Mouse (Mus musculus) MEL (cell line): ENCODE measurements around the gene Myo1h.

ENCODE experiments used
- CTCF ChIP-seq, 3 experiments: IDR thresholded peaks in 2 of 3; conservative IDR thresholded peaks in 1 of 3; 2 replicates each; pipeline ENCODE4 v1.5.1; 2011 to 2012; ENCODE audit warnings: low read length in 3 of 3, low read depth in 2 of 3, mild to moderate bottlenecking in 2 of 3, improper control_type of control experiment in 1 of 3, inconsistent platforms in 1 of 3, mixed read lengths in 1 of 3, moderate library complexity in 1 of 3; ENCODE audit not compliant: control insufficient read depth in 1 of 3, insufficient read depth in 1 of 3, poor library complexity in 1 of 3, severe bottlenecking in 1 of 3
- HCFC1 ChIP-seq: IDR thresholded peaks from 2 replicates; pipeline ENCODE4 v1.6.1; 2012; ENCODE audit warnings: low read depth, mild to moderate bottlenecking, inconsistent platforms, low read length, improper control_type of control experiment, moderate library complexity
- POLR2A ChIP-seq, 2 experiments: IDR thresholded peaks; 2 replicates each; pipeline ENCODE4 v1.6.1; 2011 to 2012; ENCODE audit warnings: low read length in 2 of 2, mild to moderate bottlenecking in 2 of 2, control low read depth in 1 of 2, improper control_type of control experiment in 1 of 2, low read depth in 1 of 2, moderate library complexity in 1 of 2; ENCODE audit not compliant: control insufficient read depth in 1 of 2, insufficient read depth in 1 of 2, poor library complexity in 1 of 2
- TAL1 ChIP-seq: IDR thresholded peaks from 2 replicates; pipeline ENCODE4 v1.6.1; 2012; ENCODE audit warnings: mild to moderate bottlenecking, inconsistent platforms, low read length, moderate library complexity, mixed read lengths
- TCF12 ChIP-seq: IDR thresholded peaks from 2 replicates; pipeline ENCODE4 v1.6.1; 2014; ENCODE audit warnings: low read depth, mild to moderate bottlenecking, inconsistent platforms, low read length, improper control_type of control experiment, moderate library complexity
- USF2 ChIP-seq, 2 experiments: IDR thresholded peaks; 2 replicates each; pipeline ENCODE4 v1.6.1; 2011 to 2012; ENCODE audit warnings: improper control_type of control experiment in 2 of 2, low read length in 2 of 2, borderline replicate concordance in 1 of 2, inconsistent platforms in 1 of 2, low read depth in 1 of 2, mild to moderate bottlenecking in 1 of 2; ENCODE audit not compliant: insufficient read depth in 1 of 2
- ZC3H11A ChIP-seq: IDR thresholded peaks from 2 replicates; pipeline ENCODE4 v1.6.1; 2012; ENCODE audit warnings: low read depth, mild to moderate bottlenecking, inconsistent platforms, low read length, improper control_type of control experiment
- ZKSCAN1 ChIP-seq: IDR thresholded peaks from 2 replicates; pipeline ENCODE4 v1.6.1; 2012; ENCODE audit warnings: low read depth, mild to moderate bottlenecking, inconsistent platforms, low read length, improper control_type of control experiment, moderate library complexity
- ZMIZ1 ChIP-seq: IDR thresholded peaks from 2 replicates; pipeline ENCODE4 v1.6.1; 2012; ENCODE audit warnings: low read depth, mild to moderate bottlenecking, inconsistent platforms, low read length, improper control_type of control experiment, moderate library complexity

- no peak for TF ChIP-seq TCF12
- no peak for TF ChIP-seq POLR2A (IDR thresholded peaks at IDR 0.05; ENCODE audit: control insufficient read depth in 1 of 2, insufficient read depth in 1 of 2, low read depth in 1 of 2, low read length in 2 of 2, poor library complexity in 1 of 2)
- peak; percentile 46 to 60 (median 51) for TF ChIP-seq CTCF (IDR thresholded peaks at IDR 0.05 in 2 of 3, conservative IDR thresholded peaks at IDR 0.05 in 1 of 3; ENCODE audit: control insufficient read depth in 1 of 3, insufficient read depth in 1 of 3, low read depth in 2 of 3, low read length in 3 of 3, poor library complexity in 1 of 3, severe bottlenecking in 1 of 3)
- no peak for TF ChIP-seq ZKSCAN1
- no peak for TF ChIP-seq USF2 (IDR thresholded peaks at IDR 0.05; ENCODE audit: borderline replicate concordance in 1 of 2, insufficient read depth in 1 of 2, low read depth in 1 of 2, low read length in 2 of 2)
- no peak for TF ChIP-seq ZC3H11A
- no peak for TF ChIP-seq TAL1
- no peak for TF ChIP-seq ZMIZ1
- no peak for TF ChIP-seq HCFC1
Observed at GRCm38 (mm10) chr5:114323791-114324507, 35.0 kb downstream of the Myo1h start.
